Mouse (Mus musculus) liver, embryonic 16.5 days (tissue): ENCODE measurements around the gene Dock1. TPM values are rescaled to one million over a fixed set of nuclear protein-coding genes. Genes with fewer than 3 reads are reported as not detected.

ENCODE experiments used
- ATAC-seq: fragments of 200-750 bp; cut with Nextera tagmentation; 2 replicates; pipeline ENCODE4 v1.8.0; 2017; ENCODE audit warnings: low read depth, mild to moderate bottlenecking, moderate number of reproducible peaks, moderate library complexity
- H3K27ac ChIP-seq: fragments of 300-500 bp; sonication (generic); 2 replicates; pipeline ENCODE4 v1.5.1; 2014; ENCODE audit warnings: mild to moderate bottlenecking, low read length
- H3K27me3 ChIP-seq: fragments of 300-500 bp; sonication (generic); 2 replicates; pipeline ENCODE4 v1.6.1; 2014; ENCODE audit warnings: low read depth, low read length, mixed read lengths; ENCODE audit not compliant: control insufficient read depth, insufficient read depth
- H3K36me3 ChIP-seq: fragments of 300-500 bp; sonication (generic); 2 replicates; pipeline ENCODE4 v1.6.1; 2014; ENCODE audit warnings: mild to moderate bottlenecking; ENCODE audit not compliant: control insufficient read depth, insufficient read depth
- H3K4me1 ChIP-seq: fragments of 300-500 bp; sonication (generic); 2 replicates; pipeline ENCODE4 v1.6.1; 2014; ENCODE audit warnings: low read depth, low read length, mixed read lengths; ENCODE audit not compliant: control insufficient read depth
- H3K4me2 ChIP-seq: fragments of 300-500 bp; sonication (generic); 2 replicates; pipeline ENCODE4 v1.6.1; 2014; ENCODE audit warnings: low read depth, low read length, mixed read lengths
- H3K4me3 ChIP-seq: fragments of 300-500 bp; sonication (generic); 2 replicates; pipeline ENCODE4 v1.5.1; 2014; ENCODE audit warnings: low read depth, mild to moderate bottlenecking, low read length
- H3K9ac ChIP-seq: fragments of 300-500 bp; sonication (generic); 2 replicates; pipeline ENCODE4 v1.6.1; 2014; ENCODE audit warnings: low read depth, low read length
- H3K9me3 ChIP-seq: fragments of 300-500 bp; sonication (generic); replicated peaks from 2 replicates; pipeline ENCODE4 v1.6.1; 2016; ENCODE audit warnings: low read length; ENCODE audit not compliant: control insufficient read depth
- WGBS: fragments of 180-500 bp; shearing (Covaris S2); extraction: QIAGEN DNeasy Blood & Tissue Kit; methylation state at CpG from one replicate; pipeline ENCODE4 v1.1.7; 2014; ENCODE audit not compliant: insufficient replicate concordance; 5-methylcytosine and 5-hydroxymethylcytosine counted together
- polyA plus RNA-seq: library from polyadenylated mRNA; unstranded; fragments of >200 nt; fragmentation: Nextera tagmentation; extraction: Ambion mirVana; gene quantifications from 2 replicates; pipeline ENCODE4 v1.2.1, GENCODE M21; 2015

Dock1 gene
- polyA plus RNA-seq, 1 experiment from 2014 or later = 3.9 TPM

- H3K9me3 ChIP-seq = no peaks in the 10 kb centered on the region
- no peak for ATAC-seq
Observed at GRCm38 (mm10) chr7:134872511-134872910, 202.1 kb downstream of the Dock1 start.

DNA sequence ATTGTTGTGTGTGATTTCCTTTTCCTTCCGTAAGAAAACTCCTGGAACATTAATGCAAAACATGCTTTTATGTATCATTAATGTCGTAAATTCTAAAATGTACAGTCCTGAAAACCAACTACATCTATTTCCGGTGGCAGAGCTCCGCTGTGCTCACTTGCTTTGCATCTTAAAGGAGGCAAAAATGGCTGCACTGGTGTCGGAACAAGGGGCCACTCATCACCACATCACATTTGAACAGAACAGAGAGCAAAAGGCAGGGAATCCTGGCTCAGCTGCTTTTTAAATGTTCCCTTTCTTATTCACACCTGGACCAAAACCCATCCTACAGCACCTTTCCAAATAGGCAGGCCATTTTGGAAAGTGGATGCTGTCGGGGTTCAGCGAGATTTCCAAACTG, 202.5 kb downstream of the Dock1 start:
- H3K4me3 ChIP-seq = no peak overlapping the region
- H3K4me2 ChIP-seq = no peak overlapping the region
- no peaks in the 10 kb centered on the region for H3K27me3 ChIP-seq
- no peaks in the 10 kb centered on the region for H3K36me3 ChIP-seq
- no peak for ATAC-seq
- H3K9ac ChIP-seq = no peak overlapping the region
- H3K9me3 ChIP-seq = no peaks in the 10 kb centered on the region
- no peak overlapping the region for H3K27ac ChIP-seq
- WGBS = 76% methylated on average over 7 of the region's 7 CpGs
- no peaks in the 10 kb centered on the region for H3K4me1 ChIP-seq

More at GRCm38 (mm10) chr7:134872511-134872910, 202.1 kb downstream of the Dock1 start:
- Histone ChIP-seq H3K4me3 (no peak overlapping the region), H3K4me2 (no peak overlapping the region), H3K4me1 (no peaks in the 10 kb centered on the region), H3K9ac (no peak overlapping the region), H3K27ac (no peak overlapping the region), H3K27me3 (no peaks in the 10 kb centered on the region), H3K36me3 (no peaks in the 10 kb centered on the region)
- WGBS = 52% methylated on average over 3 of the region's 3 CpGs

DNA sequence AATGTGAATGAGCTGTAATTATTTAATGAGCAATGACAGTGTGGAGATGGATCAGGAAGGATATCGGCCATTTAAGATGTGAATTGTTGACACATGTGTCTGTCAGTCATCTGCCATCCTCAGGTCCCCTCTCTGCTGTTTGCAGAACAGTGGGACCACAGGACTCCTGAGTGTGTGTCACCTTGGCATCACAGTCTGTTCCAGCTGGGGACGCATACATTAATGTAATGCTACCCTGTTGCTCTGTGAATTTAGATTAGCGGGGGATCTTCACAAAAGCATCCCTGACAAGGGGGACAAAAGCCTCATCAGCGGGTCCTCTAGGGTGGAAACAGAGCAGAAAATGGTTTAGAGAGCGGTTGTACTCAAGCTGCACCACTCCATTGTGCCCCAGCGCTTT, 208.5 kb downstream of the Dock1 start:
- no peak for ATAC-seq
- Histone ChIP-seq H3K36me3 (no peaks in the 10 kb centered on the region), H3K9me3 (no peaks in the 10 kb centered on the region), H3K4me3 (no peak overlapping the region), H3K27ac (no peak overlapping the region), H3K9ac (no peak overlapping the region), H3K27me3 (no peaks in the 10 kb centered on the region), H3K4me2 (no peak overlapping the region), H3K4me1 (no peaks in the 10 kb centered on the region)
- 69% methylated on average over 6 of the region's 6 CpGs for WGBS

DNA sequence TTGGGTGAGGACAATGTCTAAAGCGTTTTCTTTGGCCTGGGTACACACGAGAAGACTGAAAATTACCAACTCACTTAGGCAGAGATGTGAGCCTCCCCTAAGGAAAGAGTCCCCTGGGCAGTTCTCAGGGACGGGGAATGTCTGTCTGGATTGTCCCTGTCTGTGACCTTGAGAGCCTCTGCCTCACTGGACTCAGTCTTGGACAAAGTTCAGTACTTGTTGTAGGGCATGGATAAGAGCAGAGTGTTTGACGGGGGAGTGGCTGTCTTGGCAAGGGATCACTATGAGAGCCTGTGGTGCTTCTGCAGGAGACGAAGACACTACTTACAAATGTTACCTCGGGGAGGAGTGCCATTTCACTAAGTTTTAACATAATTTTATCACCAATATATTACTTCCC, 210.0 kb downstream of the Dock1 start:
- Histone ChIP-seq H3K4me3 (no peak overlapping the region), H3K9me3 (no peaks in the 10 kb centered on the region), H3K4me2 (no peak overlapping the region), H3K9ac (no peak overlapping the region), H3K4me1 (no peaks in the 10 kb centered on the region), H3K27ac (no peak overlapping the region), H3K36me3 (no peaks in the 10 kb centered on the region), H3K27me3 (no peaks in the 10 kb centered on the region)
- 59% methylated on average over 6 of the region's 6 CpGs for WGBS
- ATAC-seq = no peak

DNA sequence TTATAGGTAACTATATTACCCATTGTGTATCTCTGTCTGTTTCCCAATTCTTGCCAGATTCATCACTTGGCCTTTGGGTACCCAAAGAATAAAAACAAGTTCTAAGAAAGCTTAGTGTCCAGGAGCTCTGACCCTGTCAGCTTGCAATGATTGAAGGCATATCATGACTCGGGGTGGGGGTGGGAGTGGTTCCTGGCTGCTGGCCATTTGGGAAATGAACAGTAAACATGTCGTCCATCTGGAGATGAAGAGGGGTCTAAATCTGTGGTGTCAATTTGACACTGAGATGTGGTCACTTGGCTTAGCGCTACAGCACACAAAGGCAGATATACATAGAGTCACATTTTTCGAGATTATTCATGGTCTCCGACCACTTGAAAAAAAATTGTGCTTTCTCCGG, 213.1 kb downstream of the Dock1 start:
- H3K9ac ChIP-seq = no peak overlapping the region
- no peak overlapping the region for H3K27ac ChIP-seq
- ATAC-seq = no peak
- H3K4me2 ChIP-seq = no peak overlapping the region
- H3K4me1 ChIP-seq = no peaks in the 10 kb centered on the region
- no peaks in the 10 kb centered on the region for H3K36me3 ChIP-seq
- H3K9me3 ChIP-seq = no peaks in the 10 kb centered on the region
- H3K4me3 ChIP-seq = no peak overlapping the region
- H3K27me3 ChIP-seq = no peaks in the 10 kb centered on the region
- WGBS = 72% methylated on average over 6 of the region's 6 CpGs

GRCm38 (mm10) chr7:134892449-134892871, 222.0 kb downstream of the Dock1 start:
- ATAC-seq = no peak
- Histone ChIP-seq H3K27me3 (no peaks in the 10 kb centered on the region), H3K9ac (no peak overlapping the region), H3K4me1 (no peaks in the 10 kb centered on the region), H3K9me3 (no peaks in the 10 kb centered on the region), H3K4me2 (no peak overlapping the region), H3K36me3 (no peaks in the 10 kb centered on the region), H3K27ac (no peak overlapping the region), H3K4me3 (no peak overlapping the region)
- 76% methylated on average over 13 of the region's 13 CpGs for WGBS

GRCm38 (mm10) chr7:134892972-134893371, 222.5 kb downstream of the Dock1 start:
- Histone ChIP-seq H3K4me1 (no peaks in the 10 kb centered on the region), H3K27me3 (no peaks in the 10 kb centered on the region), H3K9ac (no peak overlapping the region), H3K4me3 (no peak overlapping the region), H3K9me3 (no peaks in the 10 kb centered on the region), H3K27ac (no peak overlapping the region), H3K36me3 (no peaks in the 10 kb centered on the region), H3K4me2 (no peak overlapping the region)
- 67% methylated on average over 4 of the region's 4 CpGs for WGBS
- ATAC-seq = no peak

GRCm38 (mm10) chr7:134894604-134895003, 224.2 kb downstream of the Dock1 start:
- no peak overlapping the region for H3K27ac ChIP-seq
- H3K9me3 ChIP-seq = no peaks in the 10 kb centered on the region
- H3K4me2 ChIP-seq = no peak overlapping the region
- no peak for ATAC-seq
- H3K27me3 ChIP-seq = no peaks in the 10 kb centered on the region
- H3K4me1 ChIP-seq = no peaks in the 10 kb centered on the region
- H3K4me3 ChIP-seq = no peak overlapping the region
- no peaks in the 10 kb centered on the region for H3K36me3 ChIP-seq
- no peak overlapping the region for H3K9ac ChIP-seq
- WGBS = 45% methylated on average over 2 of the region's 2 CpGs

DNA sequence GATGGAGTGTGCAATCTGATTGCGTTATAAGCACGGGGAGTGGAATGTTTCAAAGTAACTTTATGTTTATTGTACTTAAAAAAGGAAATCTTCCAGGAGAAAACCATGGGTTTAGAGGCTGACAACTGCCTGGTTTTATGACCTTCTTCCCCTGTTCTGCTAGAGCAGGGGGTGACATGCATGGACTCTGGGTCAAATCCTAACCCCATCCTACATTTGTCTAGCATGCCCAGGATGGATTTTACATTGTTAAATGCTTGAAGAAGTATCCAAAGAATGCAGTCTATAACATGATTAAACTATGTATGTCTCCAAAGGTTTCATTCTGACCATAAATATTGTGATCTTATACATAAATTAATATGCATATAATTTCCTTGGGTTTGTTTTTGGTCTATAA, 229.0 kb downstream of the Dock1 start:
- Histone ChIP-seq H3K4me3 (no peak overlapping the region), H3K4me2 (no peak overlapping the region), H3K27me3 (no peaks in the 10 kb centered on the region), H3K4me1 (no peaks in the 10 kb centered on the region), H3K9ac (no peak overlapping the region), H3K9me3 (no peaks in the 10 kb centered on the region), H3K27ac (no peak overlapping the region), H3K36me3 (no peaks in the 10 kb centered on the region)
- no peak for ATAC-seq
- 61% methylated on average over 2 of the region's 2 CpGs for WGBS

DNA sequence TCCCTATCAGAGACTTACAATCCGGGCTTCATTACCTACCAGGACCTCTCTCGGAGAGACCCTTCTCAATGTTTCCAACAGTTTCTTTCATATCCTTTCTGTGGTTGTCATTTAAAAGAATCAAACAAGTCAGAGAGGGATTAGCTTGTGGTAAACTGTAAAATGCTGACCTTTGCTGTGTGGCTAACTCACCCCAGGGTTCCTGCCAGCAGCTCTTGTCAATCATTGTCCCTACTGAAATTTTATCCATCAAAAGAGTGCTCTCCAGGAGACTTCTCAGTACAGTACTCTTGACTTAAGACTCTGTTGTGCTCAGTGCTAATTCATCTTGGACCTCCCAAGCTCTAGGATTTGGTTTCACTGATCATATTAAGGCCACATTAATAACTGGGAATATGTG, 231.5 kb downstream of the Dock1 start:
- 49% methylated on average over 2 of the region's 2 CpGs for WGBS
- Histone ChIP-seq H3K9me3 (no peaks in the 10 kb centered on the region), H3K4me1 (no peaks in the 10 kb centered on the region), H3K4me2 (no peak overlapping the region), H3K27ac (no peak overlapping the region), H3K9ac (no peak overlapping the region), H3K27me3 (no peaks in the 10 kb centered on the region), H3K36me3 (no peaks in the 10 kb centered on the region), H3K4me3 (no peak overlapping the region)
- ATAC-seq = no peak
